Mouse (Mus musculus) kidney, embryonic 16.5 days (tissue): Measurements from ENCODE around the gene Cyp2c67. TPM values are rescaled to one million over a fixed set of nuclear protein-coding genes. Genes with fewer than 3 reads are reported as not detected.
"Not testable (repeated sequence)": the region's sequence is repeated elsewhere in the genome, so short reads cannot be mapped to it uniquely, and the experiment has no call there.

Source experiments
- ATAC-seq: fragments of 200-750 bp; cut with Nextera tagmentation; 2 replicates; pipeline ENCODE4 v1.8.0; 2017; ENCODE audit warnings: moderate TSS enrichment; ENCODE audit not compliant: low FRiP score, low TSS enrichment
- H3K27ac ChIP-seq: fragments of 300-500 bp; sonication (generic); 2 replicates; pipeline ENCODE4 v1.5.1; 2014; ENCODE audit warnings: low read length
- H3K27me3 ChIP-seq: fragments of 300-500 bp; sonication (generic); 2 replicates; pipeline ENCODE4 v1.6.1; 2014; ENCODE audit warnings: low read length, control low read depth, mixed read lengths; ENCODE audit not compliant: insufficient read depth
- H3K36me3 ChIP-seq: fragments of 300-500 bp; sonication (generic); 2 replicates; pipeline ENCODE4 v1.6.1; 2014; ENCODE audit warnings: low read length, control low read depth, mixed read lengths; ENCODE audit not compliant: insufficient read depth
- H3K4me1 ChIP-seq: fragments of 300-500 bp; sonication (generic); 2 replicates; pipeline ENCODE4 v1.6.1; 2014; ENCODE audit warnings: low read length, control low read depth, mixed read lengths; ENCODE audit not compliant: insufficient read depth
- H3K4me2 ChIP-seq: fragments of 300-500 bp; sonication (generic); replicated peaks from 2 replicates; pipeline ENCODE4 v1.6.1; 2014; ENCODE audit warnings: low read depth, low read length
- H3K4me3 ChIP-seq: fragments of 300-500 bp; sonication (generic); 2 replicates; pipeline ENCODE4 v1.5.1; 2014; ENCODE audit warnings: mild to moderate bottlenecking, low read length
- H3K9ac ChIP-seq: fragments of 300-500 bp; sonication (generic); replicated peaks from 2 replicates; pipeline ENCODE4 v1.6.1; 2014; ENCODE audit warnings: low read length
- H3K9me3 ChIP-seq: fragments of 300-500 bp; sonication (generic); 2 replicates; pipeline ENCODE4 v1.6.1; 2016; ENCODE audit warnings: low read length, control low read depth
- WGBS: fragments of 180-500 bp; shearing (Covaris S2); extraction: QIAGEN DNeasy Blood & Tissue Kit; methylation state at CpG from one replicate; pipeline ENCODE4 v1.1.7; 2014; 5-methylcytosine and 5-hydroxymethylcytosine counted together
- polyA plus RNA-seq: library from polyadenylated mRNA; unstranded; fragments of >200 nt; fragmentation: Nextera tagmentation; extraction: Ambion mirVana; gene quantifications from 2 replicates; pipeline ENCODE4 v1.2.1, GENCODE M21; 2015

The Cyp2c67 gene
- polyA plus RNA-seq, result not detected in 2 replicates

- no peaks in the 10 kb centered on the region for H3K27me3 ChIP-seq
- peaks cover 6% of the 10 kb centered on the region; the same call in 1 of the 2 replicates for H3K9me3 ChIP-seq
- no peaks in the 10 kb centered on the region for H3K4me1 ChIP-seq
- 100% methylated on average over 1 of the region's 1 CpGs for WGBS
- H3K36me3 ChIP-seq, result no peaks in the 10 kb centered on the region
- ATAC-seq, result no peak
- no peak within 1 kb of the TSS for H3K9ac ChIP-seq
- no peak within 1 kb of the TSS for H3K27ac ChIP-seq
- H3K4me3 ChIP-seq, result no peak within 1 kb of the TSS
- no peak within 1 kb of the TSS for H3K4me2 ChIP-seq
Observed at GRCm38 (mm10) chr19:39648938-39649337, at the start of gene Cyp2c67. Cyp2c67 (minus strand) TSS chr19:39649051.

- H3K9ac ChIP-seq, H3K9me3 ChIP-seq, H3K4me3 ChIP-seq: not testable (repeated sequence)
Observed at GRCm38 (mm10) chr19:39665650-39666049, 16.8 kb upstream of the Cyp2c67 start.

GRCm38 (mm10) chr19:39652381-39652780, 3.5 kb upstream of the Cyp2c67 start:
- Histone ChIP-seq H3K9ac (no peak overlapping the region), H3K9me3 (peaks cover 3% of the 10 kb centered on the region; the same call in 1 of the 2 replicates), H3K27me3 (no peaks in the 10 kb centered on the region), H3K36me3 (no peaks in the 10 kb centered on the region), H3K27ac (no peak overlapping the region), H3K4me1 (no peaks in the 10 kb centered on the region), H3K4me2 (no peak overlapping the region), H3K4me3 (no peak overlapping the region)
- WGBS, result 45% methylated on average over 1 of the region's 1 CpGs
- ATAC-seq, result no peak

More at GRCm38 (mm10) chr19:39665650-39666049, 16.8 kb upstream of the Cyp2c67 start:
- H3K27ac ChIP-seq, H3K36me3 ChIP-seq, ATAC-seq, H3K27me3 ChIP-seq, H3K4me2 ChIP-seq, H3K4me1 ChIP-seq: not testable (repeated sequence)

- Histone ChIP-seq H3K9me3 (peaks cover 6% of the 10 kb centered on the region; the same call in 1 of the 2 replicates), H3K4me1 (no peaks in the 10 kb centered on the region), H3K27me3 (no peaks in the 10 kb centered on the region), H3K27ac (no peak overlapping the region), H3K4me2 (no peak overlapping the region), H3K9ac (no peak overlapping the region), H3K36me3 (no peaks in the 10 kb centered on the region), H3K4me3 (no peak overlapping the region)
- no peak for ATAC-seq
- WGBS, result 95% methylated on average over 9 of the region's 9 CpGs
Observed at GRCm38 (mm10) chr19:39647519-39647918, 1.3 kb downstream of the Cyp2c67 start.

- WGBS, result 88% methylated on average over 7 of the region's 7 CpGs
- not testable (repeated sequence) for ATAC-seq, H3K9me3 ChIP-seq, H3K9ac ChIP-seq, H3K27ac ChIP-seq, H3K36me3 ChIP-seq, H3K4me2 ChIP-seq, H3K4me1 ChIP-seq, H3K27me3 ChIP-seq, H3K4me3 ChIP-seq
Observed at GRCm38 (mm10) chr19:39644551-39644950, 4.3 kb downstream of the Cyp2c67 start.

Other genes with a start within 250 kb of the Cyp2c67 start
- not detected in 2 replicates for gene Cyp2c38, start 186.0 kb downstream of the Cyp2c67 start, polyA plus RNA-seq
- not detected in 2 replicates for gene Cyp2c39, start 138.2 kb downstream of the Cyp2c67 start, polyA plus RNA-seq
- gene Cyp2c68, start 92.0 kb upstream of the Cyp2c67 start, polyA plus RNA-seq, result 0.44 and 0.59 TPM in 2 replicates
- gene Cyp2c40, start 163.8 kb upstream of the Cyp2c67 start, polyA plus RNA-seq, result not detected in 2 replicates
- gene Cyp2c69, start 237.7 kb upstream of the Cyp2c67 start, polyA plus RNA-seq, result not detected in 2 replicates